ENCODE assay signal across 14 mouse cellular contexts in the genomic region with DNA sequence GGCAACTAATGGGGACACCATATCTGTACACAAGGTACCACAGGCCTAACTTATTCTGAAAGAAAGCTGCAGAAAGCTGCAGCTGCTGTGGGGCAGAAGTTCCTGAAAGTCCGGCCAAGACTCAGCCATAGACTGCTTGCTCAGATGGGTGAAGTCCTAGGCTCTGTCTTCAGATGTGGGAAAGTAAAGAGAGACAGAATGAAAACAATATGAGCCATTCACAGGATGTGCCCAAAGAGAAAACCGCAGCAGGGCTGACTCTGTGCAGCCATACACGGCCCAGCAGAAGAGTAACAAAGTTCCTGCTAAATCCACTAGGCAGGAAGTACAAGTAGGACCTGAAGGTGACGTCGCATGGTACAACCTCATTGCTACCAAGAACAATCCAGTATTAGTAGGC. TPM values are rescaled to one million over a fixed set of nuclear protein-coding genes. Genes with fewer than 3 reads are reported as not detected.
DNase-seq lines count a peak whose midpoint lies in the region; ATAC-seq lines count a peak whose summit lies in the region.
"Had no signal": no experiment of that assay in that cellular context is flagged by ENCODE, and none has a peak within 500 bp of the region (broad histone marks: within the 10 kb centered on the region; RNA-seq: fewer than 3 reads in every experiment).

No protein-coding gene starts in this region.

- peak; percentile 60 to 70 for ATAC-seq in hematopoietic stem cell, adult 5-6 weeks (replicated peaks in 1 of 2; ENCODE audit: insufficient read depth in 1 of 2, low FRiP score in 2 of 2, low TSS enrichment in 1 of 2, low read depth in 1 of 2, poor library complexity in 2 of 2, severe bottlenecking in 2 of 2)
- no peak for ATAC-seq in erythroid progenitor cell, adult 5-6 weeks (replicated peaks; ENCODE audit: low FRiP score, poor library complexity, severe bottlenecking)
- ATAC-seq: midbrain, embryonic 16.5 days had no signal

- DNase-seq in CD4-positive, CD25-positive, alpha-beta regulatory T cell, adult 2 months (ENCODE audit: low read depth, low spot score), result peak; percentile 66
- DNase-seq in T-cell, adult 2 months (ENCODE audit: low spot score), result peak; percentile 76
- peak; percentile 45 to 58 for DNase-seq in natural killer cell, adult 2 months (ENCODE audit: low spot score in 2 of 2)
- no peak for DNase-seq in spleen, adult 18-20 months
- no peak for DNase-seq in left cerebral cortex, adult 8-10 months (ENCODE audit: low spot score in 2 of 2)
- DNase-seq: adrenal gland, adult 2 months; cerebellum, adult 9-10 months; heart, adult 11 months; heart, postnatal 4 days; lung, adult 18-20 months; lung, postnatal 14 days had no signal

RNA-seq across cellular contexts. Expression of gene Dock10, which starts 27.7 kb away (rescaled TPM):
- 113 and 138 TPM in 2 replicates for total RNA-seq in hematopoietic stem cell, adult 5-6 weeks (2017)
- total RNA-seq in erythroid progenitor cell, adult 5-6 weeks (2015; ENCODE audit: low replicate concordance), result 18.9 and 26.7 TPM in 2 replicates
- total RNA-seq in erythroid progenitor cell, adult 5-6 weeks (2017; ENCODE audit: low replicate concordance), result 15.8 and 17.8 TPM in 2 replicates
- total RNA-seq in left cerebral cortex, adult 8-10 months (2022), result 10 to 100 TPM; 37.7 to 45.9 (median 39.7) TPM

Comparison
In these comparisons a context has a peak if more than half of its experiments do, and no peak if none do; other contexts are left out.
1. DNase-seq: peak in CD4-positive, CD25-positive, alpha-beta regulatory T cell, adult 2 months (single experiment), T-cell, adult 2 months (single experiment) and natural killer cell, adult 2 months (2 of 2); none in spleen, adult 18-20 months (0 of 2) and left cerebral cortex, adult 8-10 months (0 of 2).